Mouse (Mus musculus) neural tube, embryonic 13.5 days (tissue): ENCODE measurements around the gene Miga1. TPM values are rescaled to one million over a fixed set of nuclear protein-coding genes. Genes with fewer than 3 reads are reported as not detected.
A peak's percentile ranks its signal among the peaks of the same experiment; 100 is the strongest.

Experiments used
- ATAC-seq: fragments of 200-750 bp; cut with Nextera tagmentation; 2 replicates; pipeline ENCODE4 v1.8.0; 2017; ENCODE audit warnings: low read depth, mild to moderate bottlenecking, moderate TSS enrichment, moderate library complexity
- H3K27ac ChIP-seq: fragments of 300-500 bp; sonication (generic); replicated peaks from 2 replicates; pipeline ENCODE4 v1.5.1; 2015; ENCODE audit warnings: moderate library complexity, mild to moderate bottlenecking, inconsistent platforms
- H3K27me3 ChIP-seq: fragments of 300-500 bp; sonication (generic); 2 replicates; pipeline ENCODE4 v1.6.1; 2015; ENCODE audit warnings: mild to moderate bottlenecking, inconsistent platforms
- H3K36me3 ChIP-seq: fragments of 300-500 bp; sonication (generic); 2 replicates; pipeline ENCODE4 v1.6.1; 2015; ENCODE audit warnings: mild to moderate bottlenecking, inconsistent platforms
- H3K4me1 ChIP-seq: fragments of 300-500 bp; sonication (generic); replicated peaks from 2 replicates; pipeline ENCODE4 v1.6.1; 2015; ENCODE audit warnings: inconsistent platforms
- H3K4me2 ChIP-seq: fragments of 300-500 bp; sonication (generic); 2 replicates; pipeline ENCODE4 v1.6.1; 2015; ENCODE audit warnings: inconsistent platforms, mild to moderate bottlenecking, moderate library complexity
- H3K4me3 ChIP-seq: fragments of 300-500 bp; sonication (generic); 2 replicates; pipeline ENCODE4 v1.5.1; 2015; ENCODE audit warnings: mild to moderate bottlenecking, inconsistent platforms
- H3K9ac ChIP-seq: fragments of 300-500 bp; sonication (generic); 2 replicates; pipeline ENCODE4 v1.6.1; 2015; ENCODE audit warnings: moderate library complexity, mild to moderate bottlenecking, inconsistent platforms
- H3K9me3 ChIP-seq: fragments of 300-500 bp; sonication (generic); 2 replicates; pipeline ENCODE4 v1.6.1; 2016; ENCODE audit warnings: inconsistent platforms
- WGBS: fragments of 180-500 bp; shearing (Covaris S2); methylation state at CpG from one replicate; pipeline ENCODE4 v1.1.7; 2015; 5-methylcytosine and 5-hydroxymethylcytosine counted together
- polyA plus RNA-seq: library from polyadenylated mRNA; unstranded; fragments of >200 nt; fragmentation: Nextera tagmentation; extraction: Ambion mirVana; gene quantifications from 2 replicates; pipeline ENCODE4 v1.2.1, GENCODE M21; 2015

Gene Miga1
- polyA plus RNA-seq, 1 experiment from 2014 or later, result 17.2 TPM

DNA sequence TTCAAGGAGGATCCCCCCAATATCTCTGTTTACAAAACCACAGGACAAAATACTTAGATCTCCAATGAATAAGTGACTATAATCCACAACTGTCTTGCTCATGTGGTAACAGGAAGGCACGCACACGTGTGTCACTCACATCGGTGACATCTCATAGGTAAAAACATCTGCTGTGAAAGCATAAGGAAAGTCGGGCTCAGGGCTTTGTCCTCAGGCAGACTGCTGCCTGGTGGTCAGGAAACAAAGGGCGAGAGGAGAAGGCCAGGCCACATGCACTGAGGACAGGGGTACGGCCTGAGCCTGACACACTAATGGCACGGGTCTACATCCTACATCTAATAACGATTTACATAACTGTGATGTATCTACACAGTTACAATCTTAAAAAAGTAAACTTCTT is 65.2 kb downstream of the Miga1 start:
- 76% methylated on average over 8 of the region's 8 CpGs for WGBS
- H3K27ac ChIP-seq, result no peak overlapping the region
- no peak for ATAC-seq
- H3K4me2 ChIP-seq, result no peak overlapping the region
- H3K4me3 ChIP-seq, result no peak overlapping the region
- no peaks in the 10 kb centered on the region for H3K27me3 ChIP-seq
- peaks cover 22% of the 10 kb centered on the region for H3K36me3 ChIP-seq
- no peak overlapping the region for H3K9ac ChIP-seq
- H3K9me3 ChIP-seq, result no peaks in the 10 kb centered on the region
- H3K4me1 ChIP-seq, result no peaks in the 10 kb centered on the region

DNA sequence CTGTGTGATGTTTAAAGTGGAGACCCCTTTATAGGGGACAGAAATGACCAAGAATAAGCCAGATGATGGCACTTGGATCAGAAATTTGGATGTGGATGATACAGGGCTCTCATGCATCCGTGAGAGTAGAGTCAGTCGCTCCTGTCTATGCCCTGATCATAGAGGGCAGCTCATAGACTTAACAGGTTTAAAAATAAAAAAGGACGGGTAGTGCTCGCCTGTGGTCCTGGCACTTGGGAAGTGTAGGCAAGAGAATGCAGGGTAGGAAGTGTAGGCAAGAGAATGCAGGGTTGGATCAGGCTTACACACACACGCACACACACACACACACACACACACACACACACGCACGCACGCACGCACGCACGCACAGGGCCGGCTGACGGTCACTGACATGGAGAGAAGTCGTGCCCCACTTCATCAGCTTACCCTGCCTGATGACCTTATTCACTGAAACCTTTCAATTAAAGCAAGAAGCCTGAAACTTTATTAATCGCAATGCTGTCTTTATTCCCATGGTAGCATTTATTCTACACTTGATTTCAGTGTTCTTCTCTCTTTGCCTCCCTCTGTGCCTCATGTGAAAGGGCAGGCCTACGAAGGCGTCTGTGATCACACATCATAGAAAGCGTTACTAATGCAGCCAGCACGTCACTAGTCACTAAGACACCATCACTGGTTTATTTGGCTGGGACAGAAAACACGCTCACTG is 67.1 kb downstream of the Miga1 start:
- H3K36me3 ChIP-seq, result peaks cover 22% of the 10 kb centered on the region
- no peak overlapping the region for H3K27ac ChIP-seq
- H3K9ac ChIP-seq, result no peak overlapping the region
- no peaks in the 10 kb centered on the region for H3K9me3 ChIP-seq
- no peak overlapping the region for H3K4me2 ChIP-seq
- peaks cover 5% of the 10 kb centered on the region; the same call in 1 of the 2 replicates for H3K27me3 ChIP-seq
- 72% methylated on average over 20 of the region's 20 CpGs for WGBS
- no peak for ATAC-seq
- no peak overlapping the region for H3K4me3 ChIP-seq
- H3K4me1 ChIP-seq, result no peaks in the 10 kb centered on the region

DNA sequence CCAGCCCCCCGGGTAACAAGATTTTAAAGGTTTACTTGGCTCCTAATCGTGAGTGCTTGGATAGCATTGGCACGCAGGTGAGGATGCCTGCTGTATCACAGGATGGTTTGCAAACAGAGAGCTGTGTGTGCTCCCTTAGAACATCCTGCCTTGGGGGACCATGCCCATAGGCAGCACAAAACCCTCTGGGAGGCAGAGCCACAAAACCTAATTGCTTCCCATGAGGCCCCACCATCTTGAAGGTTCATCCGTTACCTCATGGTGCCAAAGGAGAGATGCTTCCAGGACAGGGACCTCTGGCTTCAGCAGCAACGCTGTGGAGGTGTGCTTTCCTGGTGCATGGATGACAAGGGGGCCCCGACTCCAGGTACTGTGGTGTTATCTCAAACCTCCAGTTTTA is 68.3 kb downstream of the Miga1 start:
- Histone ChIP-seq H3K4me1 (no peaks in the 10 kb centered on the region), H3K4me2 (no peak overlapping the region), H3K9me3 (no peaks in the 10 kb centered on the region), H3K27me3 (peaks cover 14% of the 10 kb centered on the region), H3K9ac (no peak overlapping the region), H3K4me3 (no peak overlapping the region), H3K36me3 (peaks cover 18% of the 10 kb centered on the region), H3K27ac (no peak overlapping the region)
- no peak for ATAC-seq
- 89% methylated on average over 6 of the region's 6 CpGs for WGBS

DNA sequence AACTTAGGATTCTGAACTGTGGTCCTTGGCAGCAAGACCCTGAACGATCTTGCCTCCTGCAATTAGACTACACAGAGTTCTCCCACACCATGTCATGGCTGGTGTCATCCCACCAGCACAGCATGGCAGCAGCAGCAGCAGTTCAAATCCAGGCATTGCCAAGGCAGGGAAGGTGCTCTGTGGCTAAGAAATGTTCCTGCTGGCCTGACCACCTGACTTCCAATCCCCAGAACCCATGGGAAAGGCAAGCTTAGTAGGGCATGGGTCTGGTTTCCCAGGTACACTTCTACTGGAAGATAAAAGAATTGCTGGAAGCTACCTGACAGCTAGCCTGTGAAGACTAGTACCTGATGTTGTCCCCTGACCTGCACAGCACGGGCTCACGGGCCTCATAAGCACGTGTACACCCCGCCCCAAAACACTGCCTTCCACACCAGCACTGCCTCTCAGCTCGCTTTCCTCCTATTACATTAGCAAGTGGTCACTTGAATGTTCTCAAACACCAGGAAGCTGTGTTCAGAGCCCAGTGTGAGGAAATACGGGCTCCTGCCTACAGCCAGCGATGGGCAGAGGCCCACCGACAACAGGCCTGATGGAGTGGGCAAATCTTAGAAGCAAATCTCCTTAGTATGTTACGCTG is 69.0 kb downstream of the Miga1 start:
- H3K27ac ChIP-seq, result no peak overlapping the region
- H3K9me3 ChIP-seq, result no peaks in the 10 kb centered on the region
- no peak for ATAC-seq
- 94% methylated on average over 10 of the region's 10 CpGs for WGBS
- no peak overlapping the region for H3K4me2 ChIP-seq
- peaks cover 21% of the 10 kb centered on the region for H3K27me3 ChIP-seq
- no peak overlapping the region for H3K9ac ChIP-seq
- peaks cover 11% of the 10 kb centered on the region for H3K36me3 ChIP-seq
- no peak overlapping the region for H3K4me3 ChIP-seq
- peaks cover 3% of the 10 kb centered on the region; the same call in 1 of the 2 replicates for H3K4me1 ChIP-seq

DNA sequence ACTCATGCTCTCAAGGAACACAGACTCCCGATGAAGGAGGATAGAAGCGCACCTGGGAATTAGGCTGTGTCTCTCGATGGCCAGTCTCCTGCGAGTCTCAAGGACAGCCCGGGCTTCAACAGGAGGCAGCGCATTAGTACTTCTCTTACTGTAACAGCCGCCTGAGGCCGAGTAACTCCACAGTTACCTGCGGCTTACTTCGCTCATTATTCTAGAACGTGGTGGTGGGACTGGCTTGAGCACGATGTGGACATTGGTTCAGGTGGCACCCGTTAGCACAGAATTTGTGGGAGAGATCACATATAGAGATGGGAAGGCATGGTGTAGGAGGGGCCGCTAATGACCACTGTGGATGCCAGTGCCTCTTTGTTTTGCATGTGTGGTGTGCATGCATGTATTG is 72.1 kb downstream of the Miga1 start:
- peaks cover 45% of the 10 kb centered on the region for H3K27me3 ChIP-seq
- WGBS, result 89% methylated on average over 14 of the region's 14 CpGs
- ATAC-seq, result no peak

DNA sequence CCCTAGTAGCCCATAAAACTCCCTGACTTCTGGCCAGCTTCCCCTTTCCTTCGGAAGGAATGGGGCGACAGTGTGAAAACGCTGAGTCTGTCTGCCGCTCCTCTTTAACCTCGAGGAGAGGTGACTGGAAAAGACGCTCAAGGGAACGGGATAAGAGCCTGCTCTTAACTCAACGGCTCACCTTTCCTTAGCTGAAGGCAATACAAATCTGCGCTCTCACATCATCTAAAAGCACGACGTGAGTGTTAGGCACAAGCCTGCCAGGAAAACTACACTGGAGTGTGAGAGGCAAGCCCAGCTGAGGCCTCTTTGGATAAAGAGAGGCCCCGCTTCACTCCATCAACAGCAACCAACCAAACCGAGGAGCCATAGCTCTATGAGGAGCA is 74.2 kb downstream of the Miga1 start, which contains the start of gene Nexn:
TSS of gene Nexn (minus strand) at position 315 of the 386 bp plus-strand sequence.
- Histone ChIP-seq H3K36me3 (no peaks in the 10 kb centered on the region), H3K4me3 (peak within 1 kb of the TSS; percentile 49), H3K27me3 (peaks cover 45% of the 10 kb centered on the region), H3K4me2 (peak within 1 kb of the TSS; percentile 99), H3K9ac (peak within 1 kb of the TSS; percentile 68), H3K27ac (no peak within 1 kb of the TSS; the same call in 1 of the 2 replicates), H3K4me1 (peaks cover 27% of the 10 kb centered on the region), H3K9me3 (no peaks in the 10 kb centered on the region)
- WGBS, result 3% methylated on average over 13 of the region's 13 CpGs
- peak; percentile 52 for ATAC-seq

More for the DNA sequence above, 72.1 kb downstream of the Miga1 start:
- Histone ChIP-seq H3K36me3 (peaks cover 6% of the 10 kb centered on the region; the same call in 1 of the 2 replicates), H3K4me3 (no peak overlapping the region), H3K27ac (no peak overlapping the region), H3K9me3 (no peaks in the 10 kb centered on the region), H3K9ac (no peak overlapping the region), H3K4me1 (peaks cover 19% of the 10 kb centered on the region), H3K4me2 (no peak overlapping the region)

DNA sequence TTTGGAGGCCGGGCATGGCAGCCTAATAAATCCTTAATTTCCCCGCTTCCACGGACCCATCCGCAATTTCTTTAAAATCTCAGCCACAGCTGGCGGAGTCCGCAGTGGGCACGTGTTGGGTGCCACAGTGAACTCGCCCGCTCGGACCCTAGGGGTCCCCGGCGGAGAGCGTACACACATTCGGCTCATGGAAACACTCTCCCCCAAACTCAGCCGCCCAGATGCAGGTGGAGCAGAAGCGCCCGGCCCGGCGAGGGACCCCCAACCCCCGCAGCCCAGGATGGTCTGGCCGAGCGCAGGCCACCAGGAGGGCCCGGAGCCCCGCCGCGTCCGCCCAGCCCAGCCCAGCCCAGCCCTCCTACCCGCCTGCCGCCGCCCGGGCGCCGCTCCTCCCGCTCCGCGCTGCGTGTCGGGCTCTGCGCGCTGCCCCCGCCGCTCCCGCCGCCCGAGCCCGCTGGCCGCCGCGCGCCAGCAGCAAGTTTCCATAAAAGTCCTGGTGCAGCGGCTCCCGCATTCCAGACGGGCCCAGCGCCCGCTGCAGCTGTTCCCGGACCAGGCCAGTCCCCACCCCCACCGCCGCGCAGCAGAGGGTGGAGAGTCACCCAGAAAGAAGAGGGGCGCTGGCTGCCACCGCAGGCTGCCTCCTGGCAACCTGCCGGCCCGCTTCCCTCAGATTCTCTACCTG is 74.7 kb downstream of the Miga1 start:
- Histone ChIP-seq H3K27ac (no peak overlapping the region; the same call in 1 of the 2 replicates), H3K36me3 (no peaks in the 10 kb centered on the region), H3K27me3 (peaks cover 45% of the 10 kb centered on the region), H3K4me3 (peak overlapping the region; percentile 49), H3K4me2 (peak overlapping the region; percentile 99), H3K4me1 (peaks cover 27% of the 10 kb centered on the region), H3K9ac (peak overlapping the region; percentile 68), H3K9me3 (no peaks in the 10 kb centered on the region)
- peak; percentile 84 for ATAC-seq
- under 1% methylated on average over 63 of the region's 63 CpGs for WGBS

DNA sequence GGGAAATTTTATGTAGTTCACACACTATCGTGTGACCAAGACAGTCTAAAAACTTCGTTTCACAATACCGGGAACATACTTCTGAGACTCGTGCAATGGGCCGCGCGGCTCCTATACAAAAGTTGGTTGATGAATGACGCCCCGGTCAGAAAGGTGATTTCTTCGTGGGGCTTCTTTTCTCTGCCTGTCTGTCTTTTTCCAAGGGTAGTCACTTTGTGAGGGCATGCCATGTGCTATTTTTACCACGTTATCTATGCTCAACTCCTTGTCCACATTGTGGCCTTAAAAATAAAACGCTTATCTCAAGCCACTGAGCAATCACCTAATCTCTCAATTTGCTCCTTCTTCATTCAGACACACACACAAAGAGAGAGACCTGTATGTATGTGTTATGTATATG is 75.4 kb downstream of the Miga1 start:
- H3K4me1 ChIP-seq, result peaks cover 27% of the 10 kb centered on the region
- H3K9me3 ChIP-seq, result no peaks in the 10 kb centered on the region
- H3K36me3 ChIP-seq, result no peaks in the 10 kb centered on the region
- WGBS, result 12% methylated on average over 12 of the region's 12 CpGs
- H3K9ac ChIP-seq, result peak overlapping the region; percentile 68; the same call in 1 of the 2 replicates
- no peak for ATAC-seq
- H3K27me3 ChIP-seq, result peaks cover 45% of the 10 kb centered on the region
- H3K4me2 ChIP-seq, result peak overlapping the region; percentile 99
- H3K4me3 ChIP-seq, result peak overlapping the region; percentile 49
- H3K27ac ChIP-seq, result no peak overlapping the region

DNA sequence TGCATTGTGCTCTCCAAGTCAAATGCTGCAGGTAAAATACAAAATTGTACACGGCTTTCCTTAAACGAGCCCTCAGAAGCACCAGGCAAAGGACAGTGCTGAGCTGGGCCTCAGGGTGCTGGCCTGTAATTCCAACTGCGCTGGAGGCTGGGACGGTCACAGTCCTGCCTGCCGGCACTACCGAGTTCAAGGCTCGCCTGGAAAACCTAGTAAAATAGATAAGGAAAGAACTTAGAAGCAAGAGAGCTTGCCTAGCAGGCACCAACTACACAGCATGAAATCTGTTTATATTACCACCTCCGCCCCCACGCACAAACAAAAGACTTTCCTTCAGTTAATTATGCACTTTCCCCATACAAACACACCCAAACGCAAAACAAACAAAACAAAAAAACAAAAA is 75.8 kb downstream of the Miga1 start:
- no peak for ATAC-seq
- Histone ChIP-seq H3K27me3 (peaks cover 45% of the 10 kb centered on the region), H3K36me3 (no peaks in the 10 kb centered on the region), H3K4me2 (no peak overlapping the region), H3K4me1 (peaks cover 27% of the 10 kb centered on the region), H3K9me3 (no peaks in the 10 kb centered on the region), H3K27ac (no peak overlapping the region), H3K9ac (no peak overlapping the region), H3K4me3 (no peak overlapping the region)
- WGBS, result 27% methylated on average over 10 of the region's 10 CpGs

DNA sequence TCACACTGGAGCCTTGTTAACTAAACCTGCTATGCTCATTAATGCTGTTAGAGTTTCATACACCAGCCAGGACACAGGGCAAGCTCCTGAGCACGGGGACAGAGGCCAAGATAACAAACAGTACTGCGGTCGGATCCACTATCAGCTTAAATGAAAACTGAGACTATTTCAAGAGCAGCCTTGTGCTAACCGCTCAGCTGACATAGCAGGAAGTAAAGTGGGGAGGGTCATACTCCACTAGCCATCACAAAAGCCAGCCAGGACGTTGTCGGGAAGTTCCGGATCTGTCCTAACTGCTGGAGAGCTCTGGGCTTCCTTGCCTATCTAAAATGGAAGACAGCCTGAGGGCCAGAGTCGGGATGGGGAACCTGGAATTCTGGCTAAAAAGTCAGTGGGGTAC is 78.3 kb downstream of the Miga1 start:
- Histone ChIP-seq H3K4me2 (no peak overlapping the region), H3K4me3 (no peak overlapping the region), H3K27me3 (peaks cover 31% of the 10 kb centered on the region), H3K9me3 (no peaks in the 10 kb centered on the region), H3K4me1 (peaks cover 27% of the 10 kb centered on the region), H3K36me3 (no peaks in the 10 kb centered on the region), H3K27ac (no peak overlapping the region), H3K9ac (no peak overlapping the region)
- 32% methylated on average over 8 of the region's 8 CpGs for WGBS
- ATAC-seq, result no peak

DNA sequence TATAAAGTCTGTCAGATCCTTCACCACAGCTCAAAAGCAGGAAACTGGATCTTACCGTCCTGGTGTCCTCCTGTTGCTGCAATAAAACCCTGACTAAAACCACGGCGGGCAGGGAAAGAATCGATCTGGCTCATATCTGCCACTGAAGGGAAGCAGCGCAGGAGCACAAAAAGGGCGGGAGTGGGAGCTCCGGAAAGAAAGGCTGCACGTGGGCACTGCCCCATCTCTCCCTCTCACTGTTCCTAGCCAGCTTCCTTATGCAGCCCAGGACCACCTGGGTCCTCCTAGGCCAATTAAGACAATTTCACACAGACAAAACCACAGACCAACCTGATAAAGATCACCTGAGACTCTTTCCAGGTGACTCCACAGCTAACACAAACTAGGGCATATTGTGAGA is 78.8 kb downstream of the Miga1 start:
- 47% methylated on average over 8 of the region's 8 CpGs for WGBS
- ATAC-seq, result no peak
- H3K36me3 ChIP-seq, result no peaks in the 10 kb centered on the region

DNA sequence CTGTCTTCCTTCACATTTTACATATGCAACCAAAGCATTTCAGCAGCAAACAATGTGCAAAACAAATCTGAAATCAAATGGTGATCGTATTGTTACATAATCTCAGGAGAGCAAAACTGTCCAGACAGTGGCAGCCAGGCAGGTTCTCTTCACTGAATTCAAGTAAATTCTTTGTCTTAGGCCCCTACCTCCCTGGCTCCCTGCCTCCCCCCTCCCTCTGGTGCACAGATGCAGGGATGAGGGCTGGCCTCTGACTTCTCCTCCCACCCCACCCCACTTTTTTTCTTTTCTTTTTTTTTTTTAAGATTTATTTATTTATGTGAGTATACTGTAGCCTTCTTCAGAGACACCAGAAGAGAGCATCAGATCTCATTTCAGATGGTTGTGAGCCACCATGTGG is 79.8 kb downstream of the Miga1 start:
- Histone ChIP-seq H3K27ac (no peak overlapping the region), H3K9ac (no peak overlapping the region), H3K36me3 (no peaks in the 10 kb centered on the region), H3K4me3 (no peak overlapping the region), H3K4me1 (peaks cover 16% of the 10 kb centered on the region), H3K4me2 (no peak overlapping the region), H3K27me3 (peaks cover 17% of the 10 kb centered on the region), H3K9me3 (no peaks in the 10 kb centered on the region)
- no peak for ATAC-seq
- 100% methylated on average over 1 of the region's 1 CpGs for WGBS

More for the DNA sequence above, 78.8 kb downstream of the Miga1 start:
- Histone ChIP-seq H3K9me3 (no peaks in the 10 kb centered on the region), H3K27ac (no peak overlapping the region), H3K4me1 (peaks cover 27% of the 10 kb centered on the region), H3K4me3 (no peak overlapping the region), H3K4me2 (no peak overlapping the region), H3K9ac (no peak overlapping the region), H3K27me3 (peaks cover 26% of the 10 kb centered on the region)
